Mouse (Mus musculus) skeletal muscle tissue, adult 2 months (tissue): ENCODE results near the gene Sema4b.

Source experiments
- DNase-seq: peaks from one replicate; pipeline ENCODE4 v3.0.0-alpha.2; 2012; ENCODE audit warnings: low read depth, low spot score

Gene Sema4b

DNA sequence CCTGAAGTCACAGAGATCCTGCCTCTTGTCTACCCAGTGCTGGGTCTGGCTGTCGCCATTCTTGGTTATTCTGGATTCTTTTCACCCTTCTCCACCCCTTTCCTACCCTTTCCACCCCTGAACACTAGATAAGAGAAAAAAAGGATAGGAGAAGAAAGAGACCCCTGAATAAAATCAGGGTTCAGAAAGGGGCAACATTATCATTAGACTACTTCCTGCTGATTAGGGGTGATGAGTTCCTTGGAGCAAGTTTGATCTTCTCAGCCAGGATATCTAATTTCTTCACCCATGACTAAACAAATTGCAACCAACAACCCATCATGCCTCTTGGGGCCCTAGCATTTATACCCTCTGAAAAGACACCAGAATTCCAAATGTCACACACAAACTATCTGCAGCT is 81.1 kb downstream of the Sema4b start:
- DNase-seq = no peak

- peak; percentile 82 for DNase-seq
Measured at GRCm38 (mm10) chr7:80268897-80269750, 82.5 kb downstream of the Sema4b start, which contains the start of gene Vps33b. Gene Vps33b (plus strand): TSS chr7:80269649.

- no peak for DNase-seq
Measured at GRCm38 (mm10) chr7:80269751-80270255, 83.2 kb downstream of the Sema4b start.

GRCm38 (mm10) chr7:80273456-80273855 is 86.8 kb downstream of the Sema4b start:
- no peak for DNase-seq
